Comparison of ENCODE assay signal across 22 mouse cellular contexts in genomic region chr7:122657423-122658126, GRCm38 (mm10). TPM values are rescaled to one million over a fixed set of nuclear protein-coding genes. Genes with fewer than 3 reads are reported as not detected.
"Had no signal": no experiment of that assay in that cellular context is flagged by ENCODE, and none has a peak within 500 bp of the region (broad histone marks: within the 10 kb centered on the region; RNA-seq: fewer than 3 reads in every experiment).

No protein-coding gene starts in this region.

- DNase-seq: lung, adult 18-20 months; lung, embryonic 14.5 days; lung, postnatal 10 days; lung, postnatal 4 days; midbrain, embryonic 14.5 days; retina, postnatal 1 day; right cerebral cortex, adult 18-20 months; right cerebral cortex, postnatal 25 days; right cerebral cortex, postnatal 4 days; spleen, adult 18-20 months; thymus, adult 2 months; thymus, postnatal 25 days; thymus, postnatal 4 days had no signal

- H3K9me3 ChIP-seq: liver, embryonic 15.5 days; midbrain, embryonic 10.5 days; midbrain, embryonic 12.5 days; neural tube, embryonic 13.5 days; neural tube, embryonic 15.5 days had no signal

- ATAC-seq: midbrain, embryonic 16.5 days had no signal

- H3K4me1 ChIP-seq: liver, embryonic 15.5 days; midbrain, embryonic 10.5 days; midbrain, embryonic 12.5 days; neural tube, embryonic 13.5 days; neural tube, embryonic 15.5 days had no signal

- H3K27me3 ChIP-seq: liver, embryonic 15.5 days; midbrain, embryonic 12.5 days; neural tube, embryonic 13.5 days; neural tube, embryonic 15.5 days had no signal

- H3K27ac ChIP-seq: liver, embryonic 15.5 days; midbrain, embryonic 10.5 days; midbrain, embryonic 12.5 days; neural tube, embryonic 13.5 days; neural tube, embryonic 15.5 days had no signal

- H3K4me3 ChIP-seq: liver, embryonic 15.5 days; midbrain, embryonic 10.5 days; midbrain, embryonic 12.5 days; myocyte; neural tube, embryonic 13.5 days; neural tube, embryonic 15.5 days had no signal

- H3K4me2 ChIP-seq: liver, embryonic 15.5 days; lung, embryonic 14.5 days; midbrain, embryonic 12.5 days; neural tube, embryonic 13.5 days; neural tube, embryonic 15.5 days had no signal

- H3K36me3 ChIP-seq: liver, embryonic 15.5 days; midbrain, embryonic 10.5 days; midbrain, embryonic 12.5 days; neural tube, embryonic 13.5 days; neural tube, embryonic 15.5 days had no signal

- H3K9ac ChIP-seq: liver, embryonic 15.5 days; lung, embryonic 14.5 days; midbrain, embryonic 12.5 days; neural tube, embryonic 13.5 days; neural tube, embryonic 15.5 days had no signal

RNA-seq across cellular contexts. Expression of gene Cacng3, which starts 12.7 kb away (rescaled TPM):
- polyA plus RNA-seq: myocyte; small intestine, adult 2 months; testis, adult 2 months; thymus, adult 2 months had no signal
